ENCODE assay signal across 17 mouse cellular contexts in the genomic region with DNA sequence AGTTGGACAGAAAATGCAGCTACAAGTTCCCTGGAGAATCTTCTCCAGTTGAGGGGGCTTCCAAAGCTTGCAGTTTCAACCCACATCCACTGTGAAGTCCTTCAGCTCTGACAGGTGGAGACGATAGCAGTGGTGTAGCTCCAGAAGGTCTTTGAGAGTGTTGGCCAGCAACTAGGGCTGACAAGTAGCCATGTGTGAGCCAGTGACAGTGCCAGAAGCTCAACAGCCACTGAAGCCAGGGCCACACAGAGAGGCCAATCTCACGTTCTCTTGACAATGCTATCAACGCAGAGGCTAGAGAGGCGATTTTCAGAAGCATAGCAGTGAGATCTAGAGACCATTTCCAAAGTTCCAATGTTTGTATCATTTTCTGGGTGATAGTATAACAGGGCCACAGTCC. TPM values are rescaled to one million over a fixed set of nuclear protein-coding genes. Genes with fewer than 3 reads are reported as not detected.
DNase-seq lines count a peak whose midpoint lies in the region.
"Had no signal": no experiment of that assay in that cellular context is flagged by ENCODE, and none has a peak within 500 bp of the region (broad histone marks: within the 10 kb centered on the region; RNA-seq: fewer than 3 reads in every experiment).

No protein-coding gene starts in this region.

- intact Hi-C loops in left cerebral cortex, postnatal 4 days (cut with DNase I), result no loop called here

- peak; percentile 55 to 57 for DNase-seq in cerebellum, postnatal 10 days
- DNase-seq in cerebellum, adult 9-11 months, result no peak
- DNase-seq in heart, adult 11 months, result peak; percentile 62
- DNase-seq in heart, adult 8-10 months (ENCODE audit: low spot score), result no peak
- peak; percentile 27 for DNase-seq in left cerebral cortex, postnatal 4 days
- DNase-seq in left cerebral cortex, adult 9 months (ENCODE audit: low spot score in 2 of 2), result no peak
- DNase-seq: adrenal gland, adult 8-10 months; adrenal gland, postnatal 14 days; adrenal gland, postnatal 36 days; B cell, adult 2 months; cerebellum, adult 18-20 months; cerebellum, adult 8-10 months; cerebellum, postnatal 25 days; forebrain, postnatal 0 days had no signal

RNA-seq across cellular contexts. Expression of a gene that starts 42.6 kb away (rescaled TPM):
- 100 to 1,000 TPM; 134 to 157 (median 146) TPM for total RNA-seq in heart, adult 8-10 months (2022)
- 100 to 1,000 TPM; 220 to 231 TPM for total RNA-seq in left cerebral cortex, postnatal 4 days (2021)

RNA-seq across cellular contexts. Expression of a gene that starts 56.5 kb away (rescaled TPM):
- not detected for total RNA-seq in heart, adult 8-10 months (2022)
- not detected for total RNA-seq in left cerebral cortex, postnatal 4 days (2021)
- total RNA-seq: adrenal gland, adult 18-20 months; adrenal gland, adult 8-10 months; adrenal gland, postnatal 14 days; adrenal gland, postnatal 36 days; CH12.LX; forebrain, postnatal 0 days; G1E had no signal

Comparison
In these comparisons a context has a peak if more than half of its experiments do, and no peak if none do; other contexts are left out.
1. DNase-seq: peak in cerebellum, postnatal 10 days (2 of 2), heart, adult 11 months (single experiment) and left cerebral cortex, postnatal 4 days (single experiment); none in cerebellum, adult 9-11 months (single experiment), heart, adult 8-10 months (single experiment) and left cerebral cortex, adult 9 months (0 of 2).